Mouse (Mus musculus) ES-Bruce4 (cell line): ENCODE results near the gene Atxn2. TPM values are rescaled to one million over a fixed set of nuclear protein-coding genes. Genes with fewer than 3 reads are reported as not detected.

Experiments
- H3K27ac ChIP-seq: 2 replicates; pipeline ENCODE4 v1.5.1; 2012; ENCODE audit warnings: low read length, inconsistent platforms; ENCODE audit not compliant: insufficient read depth
- H3K27me3 ChIP-seq: 2 replicates; pipeline ENCODE4 v1.6.1; 2012; ENCODE audit warnings: mild to moderate bottlenecking, low read length, inconsistent platforms; ENCODE audit not compliant: control insufficient read depth, poor library complexity, insufficient read depth, severe bottlenecking
- H3K36me3 ChIP-seq: 2 replicates; pipeline ENCODE4 v1.6.1; 2012; ENCODE audit warnings: inconsistent platforms, mild to moderate bottlenecking, low read length, moderate library complexity; ENCODE audit not compliant: control insufficient read depth, poor library complexity, insufficient read depth, severe bottlenecking
- H3K4me1 ChIP-seq: one replicate; pipeline ENCODE4 v1.8.1; 2011; ENCODE audit warnings: low read length; ENCODE audit not compliant: control insufficient read depth, insufficient read depth
- H3K4me3 ChIP-seq: 2 replicates; pipeline ENCODE4 v1.5.1; 2011; ENCODE audit warnings: low read depth, mild to moderate bottlenecking, low read length
- H3K9ac ChIP-seq: 2 replicates; pipeline ENCODE4 v1.6.1; 2012; ENCODE audit warnings: low read depth, mild to moderate bottlenecking, inconsistent platforms; ENCODE audit not compliant: poor library complexity, severe bottlenecking
- H3K9me3 ChIP-seq: replicated peaks from 2 replicates; pipeline ENCODE4 v1.6.1; 2012; ENCODE audit warnings: mild to moderate bottlenecking, low read length, inconsistent platforms; ENCODE audit not compliant: control insufficient read depth, poor library complexity, insufficient read depth, severe bottlenecking
- CTCF ChIP-seq: IDR thresholded peaks from one replicate; pipeline ENCODE4 v1.8.1; 2011; ENCODE audit warnings: low read depth, low read length
- EP300 ChIP-seq: IDR thresholded peaks from 2 replicates; pipeline ENCODE4 v1.6.1; 2011; ENCODE audit warnings: low read depth, low read length; ENCODE audit not compliant: insufficient read depth
- POLR2A ChIP-seq: IDR thresholded peaks from one replicate; pipeline ENCODE4 v1.8.1; 2011; ENCODE audit warnings: low read length; ENCODE audit not compliant: insufficient read depth
- polyA plus RNA-seq: library from polyadenylated mRNA; stranded (reverse); fragments of >200 nt; gene quantifications from 2 replicates; pipeline ENCODE4 v1.2.4, GENCODE M21; 2011; ENCODE audit warnings: low read depth; ENCODE audit not compliant: missing spikeins, insufficient read depth, insufficient read length

Gene Atxn2
- polyA plus RNA-seq, 1 experiment: 284 TPM

GRCm38 (mm10) chr5:121831002-121831601 is 120.0 kb downstream of the Atxn2 start:
- Histone ChIP-seq H3K4me1 (peaks cover 11% of the 10 kb centered on the region), H3K9ac (no peak overlapping the region), H3K27ac (no peak overlapping the region), H3K36me3 (0 out of 2 replicates have a peak, but pooled peaks cover 2% of the 10 kb centered on the region), H3K27me3 (no peaks in the 10 kb centered on the region), H3K9me3 (no peaks in the 10 kb centered on the region), H3K4me3 (no peak overlapping the region)
- TF ChIP-seq POLR2A (no peak), EP300 (no peak), CTCF (no peak)

DNA sequence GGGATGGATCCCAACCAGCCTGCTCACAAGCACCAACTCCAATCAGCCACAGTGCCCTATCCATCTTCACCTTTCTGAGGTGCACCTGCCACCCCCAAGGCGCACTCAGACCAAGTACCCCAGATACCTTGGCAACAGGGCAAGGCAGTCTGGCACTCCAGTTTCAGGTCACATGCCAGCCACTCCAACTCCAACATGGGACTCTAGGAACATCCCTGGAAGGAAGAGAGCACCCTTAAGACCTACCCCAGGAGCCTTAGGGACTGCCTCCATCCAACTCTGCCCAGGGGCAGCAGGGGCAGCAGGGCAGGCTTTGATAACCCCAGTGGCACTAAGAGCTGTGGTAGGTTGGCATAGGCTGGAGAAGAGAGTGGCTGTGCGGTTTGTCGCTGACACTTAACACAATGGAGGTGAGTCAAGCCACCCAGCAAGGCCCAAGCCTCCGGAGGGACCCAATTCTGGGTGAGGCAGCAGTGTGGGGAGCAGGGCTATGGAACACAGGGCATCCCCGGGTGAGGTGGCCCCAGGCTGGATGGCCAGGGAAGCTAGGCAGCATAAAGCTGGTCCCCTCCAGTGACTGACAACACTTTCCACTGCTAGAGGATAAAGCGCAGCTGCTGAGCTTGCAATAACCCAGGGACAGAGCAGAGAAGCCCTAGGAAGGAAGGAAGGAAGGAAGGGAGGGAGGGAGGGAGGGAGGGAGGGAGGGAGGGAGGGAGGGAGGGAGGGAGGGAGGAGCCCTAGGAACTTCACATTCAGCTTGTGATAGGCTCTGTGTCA is 121.4 kb downstream of the Atxn2 start:
- Histone ChIP-seq H3K4me1 (peaks cover 11% of the 10 kb centered on the region), H3K27ac (no peak overlapping the region), H3K9ac (no peak overlapping the region)

DNA sequence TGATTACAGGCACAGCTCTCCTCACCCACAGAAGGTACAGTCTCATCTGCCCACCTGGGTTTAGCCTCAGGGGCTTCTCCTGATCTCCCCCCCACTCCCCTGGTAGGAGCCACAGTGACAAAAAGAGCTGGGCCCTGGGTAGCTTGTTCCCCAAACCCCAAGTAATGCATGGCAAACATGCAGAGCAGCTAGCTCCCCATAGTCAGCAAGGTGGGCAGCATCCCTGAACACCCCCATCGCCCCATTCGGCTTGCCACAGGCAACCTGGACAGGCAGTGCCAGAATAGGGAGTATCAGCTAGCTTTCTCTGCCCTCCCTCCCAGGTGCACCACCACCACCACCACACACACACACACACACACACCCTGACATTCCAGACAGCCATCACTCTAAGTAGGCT is 122.0 kb downstream of the Atxn2 start:
- H3K9me3 ChIP-seq: no peaks in the 10 kb centered on the region
- H3K27ac ChIP-seq: no peak overlapping the region
- H3K4me3 ChIP-seq: no peak overlapping the region
- H3K27me3 ChIP-seq: no peaks in the 10 kb centered on the region
- H3K9ac ChIP-seq: no peak overlapping the region
- no peaks in the 10 kb centered on the region for H3K36me3 ChIP-seq
- H3K4me1 ChIP-seq: peaks cover 11% of the 10 kb centered on the region
- TF ChIP-seq CTCF (no peak), EP300 (no peak), POLR2A (no peak)

More for the DNA sequence above, 121.4 kb downstream of the Atxn2 start:
- no peaks in the 10 kb centered on the region for H3K9me3 ChIP-seq
- H3K27me3 ChIP-seq: no peaks in the 10 kb centered on the region
- no peak overlapping the region for H3K4me3 ChIP-seq
- H3K36me3 ChIP-seq: no peaks in the 10 kb centered on the region
- TF ChIP-seq POLR2A: no peak
- TF ChIP-seq CTCF: no peak
- no peak for TF ChIP-seq EP300

- Histone ChIP-seq H3K36me3 (no peaks in the 10 kb centered on the region), H3K27ac (no peak overlapping the region), H3K27me3 (no peaks in the 10 kb centered on the region), H3K4me3 (no peak overlapping the region), H3K9ac (no peak overlapping the region), H3K4me1 (peaks cover 11% of the 10 kb centered on the region), H3K9me3 (no peaks in the 10 kb centered on the region)
- TF ChIP-seq CTCF: no peak
- TF ChIP-seq EP300: no peak
- TF ChIP-seq POLR2A: no peak
These were observed 122.6 kb downstream of the Atxn2 start for GRCm38 (mm10) chr5:121833572-121834240.

GRCm38 (mm10) chr5:121834241-121834606 is 123.1 kb downstream of the Atxn2 start:
- Histone ChIP-seq H3K9me3 (no peaks in the 10 kb centered on the region), H3K27ac (no peak overlapping the region), H3K27me3 (no peaks in the 10 kb centered on the region), H3K4me1 (peaks cover 11% of the 10 kb centered on the region), H3K9ac (no peak overlapping the region), H3K36me3 (no peaks in the 10 kb centered on the region), H3K4me3 (no peak overlapping the region)
- TF ChIP-seq EP300 (no peak), POLR2A (no peak), CTCF (no peak)
